8 mouse cellular contexts compared by ENCODE assay signal in genomic region chr2:77945596-77946485, GRCm38 (mm10). TPM values are rescaled to one million over a fixed set of nuclear protein-coding genes. Genes with fewer than 3 reads are reported as not detected.
DNase-seq lines count a peak whose midpoint lies in the region; ATAC-seq and TF ChIP-seq lines count a peak whose summit lies in the region.

TSS of gene Cwc22 (minus strand) at chr2:77946375.

- TF ChIP-seq CTCF in kidney, postnatal 0 days (IDR thresholded peaks at IDR 0.05; ENCODE audit: low read depth): no peak

- H3K4me3 ChIP-seq in heart, embryonic 12.5 days: peak within 1 kb of the TSS; percentile 70
- H3K4me3 ChIP-seq in kidney, postnatal 0 days (replicated peaks; ENCODE audit: low read depth, low read length): peak within 1 kb of the TSS; percentile 71
- H3K4me3 ChIP-seq in liver, embryonic 11.5 days (ENCODE audit: low read depth, low read length): peak within 1 kb of the TSS; percentile 71
- H3K4me3 ChIP-seq in stomach, embryonic 14.5 days (ENCODE audit: low read depth, low read length): peak within 1 kb of the TSS; percentile 81

- peak; percentile 93 for ATAC-seq in erythroid progenitor cell, adult 5-6 weeks (replicated peaks; ENCODE audit: low FRiP score, poor library complexity, severe bottlenecking)
- peak; percentile 84 for ATAC-seq in heart, embryonic 12.5 days (ENCODE audit: insufficient number of reproducible peaks, low FRiP score)
- peak; percentile 90 for ATAC-seq in kidney, postnatal 0 days (replicated peaks; ENCODE audit: low FRiP score, low read depth)
- ATAC-seq in liver, embryonic 11.5 days (replicated peaks; ENCODE audit: low FRiP score): peak; percentile 89
- ATAC-seq in stomach, embryonic 14.5 days (ENCODE audit: insufficient number of reproducible peaks, insufficient read depth, low FRiP score, low read depth): peak; percentile 90

- WGBS in heart, embryonic 12.5 days: under 1% methylated on average over 55 of the region's 55 CpGs
- under 1% methylated on average over 55 of the region's 55 CpGs for WGBS in kidney, postnatal 0 days
- under 1% methylated on average over 55 of the region's 55 CpGs for WGBS in liver, embryonic 11.5 days
- WGBS in stomach, embryonic 14.5 days: under 1% methylated on average over 55 of the region's 55 CpGs

- peak within 1 kb of the TSS; percentile 77 for H3K27ac ChIP-seq in heart, embryonic 12.5 days (ENCODE audit: poor library complexity, severe bottlenecking)
- peak within 1 kb of the TSS; percentile 38 for H3K27ac ChIP-seq in kidney, postnatal 0 days
- H3K27ac ChIP-seq in liver, embryonic 11.5 days (ENCODE audit: low read depth, low read length): no peak within 1 kb of the TSS
- H3K27ac ChIP-seq in stomach, embryonic 14.5 days (ENCODE audit: low read length): peak within 1 kb of the TSS; percentile 68

- H3K4me2 ChIP-seq in heart, embryonic 12.5 days: peak within 1 kb of the TSS; percentile 85
- H3K4me2 ChIP-seq in kidney, postnatal 0 days (ENCODE audit: low read length): peak within 1 kb of the TSS; percentile 81
- H3K4me2 ChIP-seq in liver, embryonic 11.5 days: peak within 1 kb of the TSS; percentile 64
- peak within 1 kb of the TSS; percentile 59 for H3K4me2 ChIP-seq in stomach, embryonic 14.5 days (replicated peaks; ENCODE audit: low read depth, low read length)

- DNase-seq in CD4-positive helper T cell, adult 2 months (ENCODE audit: low read depth, low spot score): peak; percentile 92
- DNase-seq in brain, embryonic 18.5 days (ENCODE audit: low read depth, low spot score): peak; percentile 88
- peak; percentile 96 for DNase-seq in kidney, postnatal 0 days (ENCODE audit: low spot score)
- peak; percentile 81 for DNase-seq in liver, embryonic 11.5 days (ENCODE audit: low spot score)
- DNase-seq in naive thymus-derived CD4-positive, alpha-beta T cell, adult 2 months (ENCODE audit: low read depth): peak; percentile 97

- H3K27me3 ChIP-seq in heart, embryonic 12.5 days (replicated peaks): no peaks in the 10 kb centered on the region
- H3K27me3 ChIP-seq in kidney, postnatal 0 days (ENCODE audit: insufficient read depth, low read length): no peaks in the 10 kb centered on the region
- no peaks in the 10 kb centered on the region for H3K27me3 ChIP-seq in liver, embryonic 11.5 days (replicated peaks; ENCODE audit: control insufficient read depth, insufficient read depth, low read length)
- H3K27me3 ChIP-seq in stomach, embryonic 14.5 days (ENCODE audit: control insufficient read depth, insufficient read depth, low read length): no peaks in the 10 kb centered on the region

- peaks cover 3% of the 10 kb centered on the region; the same call in 1 of the 2 replicates for H3K36me3 ChIP-seq in heart, embryonic 12.5 days
- no peaks in the 10 kb centered on the region for H3K36me3 ChIP-seq in kidney, postnatal 0 days (ENCODE audit: insufficient read depth, low read length)
- 0 out of 2 replicates have a peak, but pooled peaks cover 2% of the 10 kb centered on the region for H3K36me3 ChIP-seq in liver, embryonic 11.5 days (ENCODE audit: control insufficient read depth, insufficient read depth, low read length)
- H3K36me3 ChIP-seq in stomach, embryonic 14.5 days (ENCODE audit: control insufficient read depth, insufficient read depth, low read length): no peaks in the 10 kb centered on the region

- peaks cover 6% of the 10 kb centered on the region; the same call in 1 of the 2 replicates for H3K4me1 ChIP-seq in heart, embryonic 12.5 days (replicated peaks)
- H3K4me1 ChIP-seq in kidney, postnatal 0 days (replicated peaks; ENCODE audit: insufficient read depth, low read length): 0 out of 2 replicates have a peak, but pooled peaks cover 4% of the 10 kb centered on the region
- peaks cover 3% of the 10 kb centered on the region for H3K4me1 ChIP-seq in liver, embryonic 11.5 days (replicated peaks; ENCODE audit: control insufficient read depth, insufficient read depth, low read length)
- peaks cover 11% of the 10 kb centered on the region; the same call in 1 of the 2 replicates for H3K4me1 ChIP-seq in stomach, embryonic 14.5 days (ENCODE audit: control insufficient read depth, insufficient read depth, low read length)

- H3K9me3 ChIP-seq in heart, embryonic 12.5 days (replicated peaks): peaks cover 3% of the 10 kb centered on the region
- no peaks in the 10 kb centered on the region for H3K9me3 ChIP-seq in kidney, postnatal 0 days (replicated peaks; ENCODE audit: low read length)
- no peaks in the 10 kb centered on the region for H3K9me3 ChIP-seq in liver, embryonic 11.5 days (ENCODE audit: control insufficient read depth, low read length)
- H3K9me3 ChIP-seq in stomach, embryonic 14.5 days (ENCODE audit: control insufficient read depth, low read depth, low read length): no peaks in the 10 kb centered on the region

- H3K9ac ChIP-seq in heart, embryonic 12.5 days: peak within 1 kb of the TSS; percentile 95
- peak within 1 kb of the TSS; percentile 86 for H3K9ac ChIP-seq in kidney, postnatal 0 days (ENCODE audit: low read depth, low read length)
- H3K9ac ChIP-seq in liver, embryonic 11.5 days (ENCODE audit: low read depth, low read length): peak within 1 kb of the TSS; percentile 85
- H3K9ac ChIP-seq in stomach, embryonic 14.5 days (replicated peaks; ENCODE audit: low read depth, low read length): peak within 1 kb of the TSS; percentile 93

RNA-seq across cellular contexts. Expression of gene Cwc22, which starts in this region (rescaled TPM):
- total RNA-seq in erythroid progenitor cell, adult 5-6 weeks (2015; ENCODE audit: low replicate concordance): 12.3 and 19.7 TPM in 2 replicates
- total RNA-seq in erythroid progenitor cell, adult 5-6 weeks (2017; ENCODE audit: low replicate concordance): 36.7 and 40.2 TPM in 2 replicates
- polyA plus RNA-seq in heart, embryonic 12.5 days (2016; fragmentation: Nextera tagmentation; extraction: Ambion mirVana): 18.9 and 20.5 TPM in 2 replicates
- polyA plus RNA-seq in kidney, postnatal 0 days (2015; fragmentation: Nextera tagmentation; extraction: Ambion mirVana): 19.7 and 21.9 TPM in 2 replicates
- 35.1 and 37.8 TPM in 2 replicates for polyA plus RNA-seq in liver, embryonic 11.5 days (2014; fragmentation: Nextera tagmentation; extraction: Ambion mirVana)
- polyA plus RNA-seq in stomach, embryonic 14.5 days (2014; fragmentation: Nextera tagmentation; extraction: Ambion mirVana): 34.7 and 38.5 TPM in 2 replicates
